Mouse (Mus musculus) forebrain, embryonic 16.5 days (tissue): ENCODE data around the gene Crim1. TPM values are rescaled to one million over a fixed set of nuclear protein-coding genes. Genes with fewer than 3 reads are reported as not detected.

ENCODE experiments used
- ATAC-seq: fragments of 200-750 bp; cut with Nextera tagmentation; 2 replicates; pipeline ENCODE4 v1.8.0; 2017; ENCODE audit warnings: mild to moderate bottlenecking, moderate library complexity
- H3K27ac ChIP-seq: fragments of 300-500 bp; sonication (generic); 2 replicates; pipeline ENCODE4 v1.5.1; 2014; ENCODE audit warnings: low read length, control low read depth
- H3K27me3 ChIP-seq: fragments of 300-500 bp; sonication (generic); replicated peaks from 2 replicates; pipeline ENCODE4 v1.6.1; 2014; ENCODE audit warnings: low read length; ENCODE audit not compliant: control insufficient read depth, insufficient read depth
- H3K36me3 ChIP-seq: fragments of 300-500 bp; sonication (generic); 2 replicates; pipeline ENCODE4 v1.6.1; 2014; ENCODE audit not compliant: control insufficient read depth, insufficient read depth
- H3K4me1 ChIP-seq: fragments of 300-500 bp; sonication (generic); replicated peaks from 2 replicates; pipeline ENCODE4 v1.6.1; 2014; ENCODE audit warnings: low read length; ENCODE audit not compliant: control insufficient read depth, insufficient read depth
- H3K4me2 ChIP-seq: fragments of 300-500 bp; sonication (generic); 2 replicates; pipeline ENCODE4 v1.6.1; 2014; ENCODE audit warnings: mild to moderate bottlenecking, low read length, control low read depth
- H3K4me3 ChIP-seq: fragments of 300-500 bp; sonication (generic); replicated peaks from 2 replicates; pipeline ENCODE4 v1.5.1; 2014; ENCODE audit warnings: mild to moderate bottlenecking, low read length, control low read depth
- H3K9ac ChIP-seq: fragments of 300-500 bp; sonication (generic); replicated peaks from 2 replicates; pipeline ENCODE4 v1.6.1; 2014; ENCODE audit warnings: low read depth, low read length, control low read depth
- H3K9me3 ChIP-seq: fragments of 300-500 bp; sonication (generic); 2 replicates; pipeline ENCODE4 v1.6.1; 2016; ENCODE audit warnings: low read length; ENCODE audit not compliant: control insufficient read depth
- WGBS: fragments of 180-500 bp; shearing (Covaris S2); extraction: QIAGEN DNeasy Blood & Tissue Kit; methylation state at CpG from one replicate; pipeline ENCODE4 v1.1.7; 2014; 5-methylcytosine and 5-hydroxymethylcytosine counted together
- polyA plus RNA-seq: library from polyadenylated mRNA; unstranded; fragments of >200 nt; fragmentation: Nextera tagmentation; extraction: Ambion mirVana; gene quantifications from 2 replicates; pipeline ENCODE4 v1.2.1, GENCODE M21; 2015

Crim1 gene
- polyA plus RNA-seq, 1 experiment from 2014 or later, result 9.9 TPM

- peaks cover 29% of the 10 kb centered on the region for H3K4me1 ChIP-seq
- H3K4me2 ChIP-seq, result no peak overlapping the region
- WGBS, result 29% methylated on average over 2 of the region's 2 CpGs
- H3K27ac ChIP-seq, result no peak overlapping the region
- no peaks in the 10 kb centered on the region for H3K27me3 ChIP-seq
- no peak for ATAC-seq
- no peak overlapping the region for H3K9ac ChIP-seq
- no peak overlapping the region for H3K4me3 ChIP-seq
- H3K36me3 ChIP-seq, result no peaks in the 10 kb centered on the region
- no peaks in the 10 kb centered on the region for H3K9me3 ChIP-seq
Measured at GRCm38 (mm10) chr17:78206421-78206820, 6.4 kb downstream of the Crim1 start.

- H3K9me3 ChIP-seq, result no peaks in the 10 kb centered on the region
- H3K9ac ChIP-seq, result no peak overlapping the region
- 80% methylated on average over 3 of the region's 3 CpGs for WGBS
- no peaks in the 10 kb centered on the region for H3K27me3 ChIP-seq
- no peak for ATAC-seq
- peaks cover 22% of the 10 kb centered on the region for H3K4me1 ChIP-seq
- H3K27ac ChIP-seq, result no peak overlapping the region
- H3K4me3 ChIP-seq, result no peak overlapping the region
- H3K36me3 ChIP-seq, result no peaks in the 10 kb centered on the region
- no peak overlapping the region for H3K4me2 ChIP-seq
Measured at GRCm38 (mm10) chr17:78207246-78207645, 7.2 kb downstream of the Crim1 start.

GRCm38 (mm10) chr17:78208805-78209204 lies 8.8 kb downstream of the Crim1 start:
- no peak overlapping the region for H3K27ac ChIP-seq

GRCm38 (mm10) chr17:78209646-78210045 lies 9.6 kb downstream of the Crim1 start:
- Histone ChIP-seq H3K27me3 (no peaks in the 10 kb centered on the region), H3K27ac (no peak overlapping the region), H3K4me2 (no peak overlapping the region), H3K9me3 (no peaks in the 10 kb centered on the region), H3K4me3 (no peak overlapping the region), H3K4me1 (peaks cover 20% of the 10 kb centered on the region), H3K9ac (no peak overlapping the region), H3K36me3 (no peaks in the 10 kb centered on the region)
- ATAC-seq, result no peak
- 88% methylated on average over 2 of the region's 2 CpGs for WGBS

More at GRCm38 (mm10) chr17:78208805-78209204, 8.8 kb downstream of the Crim1 start:
- no peaks in the 10 kb centered on the region for H3K9me3 ChIP-seq
- WGBS, result 88% methylated on average over 3 of the region's 3 CpGs
- H3K4me2 ChIP-seq, result no peak overlapping the region
- H3K27me3 ChIP-seq, result no peaks in the 10 kb centered on the region
- peaks cover 22% of the 10 kb centered on the region for H3K4me1 ChIP-seq
- H3K4me3 ChIP-seq, result no peak overlapping the region
- no peak overlapping the region for H3K9ac ChIP-seq
- no peaks in the 10 kb centered on the region for H3K36me3 ChIP-seq
- no peak for ATAC-seq

GRCm38 (mm10) chr17:78211881-78212280 lies 11.8 kb downstream of the Crim1 start:
- no peaks in the 10 kb centered on the region for H3K27me3 ChIP-seq
- no peaks in the 10 kb centered on the region for H3K9me3 ChIP-seq
- 80% methylated on average over 5 of the region's 5 CpGs for WGBS
- no peak overlapping the region for H3K4me2 ChIP-seq
- no peak overlapping the region for H3K4me3 ChIP-seq
- no peak overlapping the region for H3K27ac ChIP-seq
- H3K36me3 ChIP-seq, result no peaks in the 10 kb centered on the region
- peaks cover 10% of the 10 kb centered on the region for H3K4me1 ChIP-seq
- ATAC-seq, result no peak
- no peak overlapping the region for H3K9ac ChIP-seq

GRCm38 (mm10) chr17:78213128-78213527 lies 13.1 kb downstream of the Crim1 start:
- Histone ChIP-seq H3K4me2 (no peak overlapping the region), H3K9me3 (no peaks in the 10 kb centered on the region), H3K4me3 (no peak overlapping the region), H3K4me1 (peaks cover 10% of the 10 kb centered on the region), H3K27me3 (no peaks in the 10 kb centered on the region), H3K27ac (no peak overlapping the region), H3K9ac (no peak overlapping the region), H3K36me3 (no peaks in the 10 kb centered on the region)
- 48% methylated on average over 6 of the region's 6 CpGs for WGBS
- no peak for ATAC-seq

- Histone ChIP-seq H3K4me3 (no peak overlapping the region), H3K27ac (no peak overlapping the region), H3K27me3 (no peaks in the 10 kb centered on the region), H3K9ac (no peak overlapping the region), H3K4me2 (no peak overlapping the region), H3K9me3 (no peaks in the 10 kb centered on the region), H3K36me3 (no peaks in the 10 kb centered on the region), H3K4me1 (peaks cover 12% of the 10 kb centered on the region)
- ATAC-seq, result no peak
- WGBS, result 76% methylated on average over 3 of the region's 3 CpGs
Measured at GRCm38 (mm10) chr17:78216526-78216925, 16.5 kb downstream of the Crim1 start.

- H3K36me3 ChIP-seq, result no peaks in the 10 kb centered on the region
- peaks cover 12% of the 10 kb centered on the region for H3K4me1 ChIP-seq
- 62% methylated on average over 6 of the region's 6 CpGs for WGBS
- H3K4me2 ChIP-seq, result no peak overlapping the region
- H3K27ac ChIP-seq, result no peak overlapping the region
- ATAC-seq, result no peak
- no peak overlapping the region for H3K9ac ChIP-seq
- no peaks in the 10 kb centered on the region for H3K9me3 ChIP-seq
- no peaks in the 10 kb centered on the region for H3K27me3 ChIP-seq
- H3K4me3 ChIP-seq, result no peak overlapping the region
Measured at GRCm38 (mm10) chr17:78217406-78217805, 17.4 kb downstream of the Crim1 start.

- no peak overlapping the region for H3K27ac ChIP-seq
- H3K4me3 ChIP-seq, result no peak overlapping the region
- no peaks in the 10 kb centered on the region for H3K36me3 ChIP-seq
- H3K9me3 ChIP-seq, result no peaks in the 10 kb centered on the region
- no peak overlapping the region for H3K4me2 ChIP-seq
- H3K4me1 ChIP-seq, result 0 out of 2 replicates have a peak, but pooled peaks cover 4% of the 10 kb centered on the region
- no peak for ATAC-seq
- whole genome bisulfite sequencing, result 94% methylated on average over 10 of the region's 10 CpGs
- no peak overlapping the region for H3K9ac ChIP-seq
- H3K27me3 ChIP-seq, result no peaks in the 10 kb centered on the region
Measured at GRCm38 (mm10) chr17:78218506-78219232, 18.6 kb downstream of the Crim1 start.
